Mouse (Mus musculus): ENCODE data around the gene Cubn.

The Cubn gene

GRCm38 (mm10) chr2:13232305-13232704 lies 259.3 kb downstream of the Cubn start:
- DNase-seq, result no peak

GRCm38 (mm10) chr2:13229686-13230085 lies 261.9 kb downstream of the Cubn start:
- no peak for DNase-seq
